Mouse (Mus musculus): Measurements from ENCODE around the gene Ecpas. TPM values are rescaled to one million over a fixed set of nuclear protein-coding genes. Genes with fewer than 3 reads are reported as not detected.

Ecpas gene
- 44.2 and 44.5 TPM in 2 replicates for polyA plus RNA-seq (2014; fragmentation: Nextera tagmentation; extraction: Ambion mirVana)

- Histone ChIP-seq H3K4me1 (replicated peaks; ENCODE audit: control insufficient read depth, insufficient read depth, low read length) (peaks cover 9% of the 10 kb centered on the region), H3K9ac (ENCODE audit: low read length) (peak within 1 kb of the TSS; percentile 93), H3K27me3 (replicated peaks; ENCODE audit: control insufficient read depth, insufficient read depth, low read length) (no peaks in the 10 kb centered on the region), H3K27ac (ENCODE audit: low read depth) (peak within 1 kb of the TSS; percentile 98), H3K4me3 (ENCODE audit: low read depth, low read length) (peak within 1 kb of the TSS; percentile 91), H3K9me3 (ENCODE audit: control insufficient read depth, low read length) (no peaks in the 10 kb centered on the region), H3K4me2 (ENCODE audit: low read length) (peak within 1 kb of the TSS; percentile 65), H3K36me3 (ENCODE audit: control insufficient read depth, insufficient read depth, low read length) (no peaks in the 10 kb centered on the region)
- peak; percentile 80 for ATAC-seq (replicated peaks; ENCODE audit: low FRiP score, low TSS enrichment, low read depth)
- peak; percentile 89 for DNase-seq (ENCODE audit: low spot score)
- 3% methylated on average over 43 of the region's 43 CpGs for WGBS
Measured at GRCm38 (mm10) chr4:58912629-58913335, at the start of gene Ecpas. Ecpas (minus strand) TSS chr4:58912749.

GRCm38 (mm10) chr4:58961719-58962118 is 49.2 kb upstream of the Ecpas start:
- ATAC-seq (replicated peaks; ENCODE audit: low FRiP score, low TSS enrichment, low read depth) (no peak), DNase-seq (ENCODE audit: low spot score) (no peak)

DNA sequence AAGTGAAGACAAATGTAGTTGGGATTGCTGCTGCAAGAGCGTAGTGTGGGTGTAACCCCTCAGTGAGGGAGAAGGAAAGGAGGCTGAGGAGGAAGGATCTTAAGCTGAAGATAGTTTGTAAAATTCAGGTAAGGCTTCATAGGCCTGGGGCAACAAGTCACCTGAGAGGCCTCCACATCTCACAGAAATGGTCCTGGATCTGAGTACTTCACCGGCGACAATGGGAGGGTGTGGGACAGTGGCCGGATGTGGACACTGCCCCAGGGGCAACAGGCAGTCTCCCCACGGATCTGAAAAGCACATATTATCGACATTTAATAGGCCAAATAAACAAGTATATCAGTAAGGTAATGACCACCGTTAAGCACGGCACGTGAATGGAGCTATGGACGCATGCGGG is 40.1 kb upstream of the Ecpas start:
- no peak overlapping the region for H3K4me2 ChIP-seq (ENCODE audit: low read length)
- no peak for DNase-seq (ENCODE audit: low spot score)
- H3K27me3 ChIP-seq (replicated peaks; ENCODE audit: control insufficient read depth, insufficient read depth, low read length) = no peaks in the 10 kb centered on the region
- H3K36me3 ChIP-seq (ENCODE audit: control insufficient read depth, insufficient read depth, low read length) = 0 out of 2 replicates have a peak, but pooled peaks cover 3% of the 10 kb centered on the region
- no peak overlapping the region for H3K27ac ChIP-seq (ENCODE audit: low read depth)
- 91% methylated on average over 11 of the region's 11 CpGs for WGBS
- H3K4me1 ChIP-seq (replicated peaks; ENCODE audit: control insufficient read depth, insufficient read depth, low read length) = no peaks in the 10 kb centered on the region
- H3K9ac ChIP-seq (ENCODE audit: low read length) = no peak overlapping the region
- no peak for ATAC-seq (replicated peaks; ENCODE audit: low FRiP score, low TSS enrichment, low read depth)
- H3K4me3 ChIP-seq (ENCODE audit: low read depth, low read length) = no peak overlapping the region
- no peaks in the 10 kb centered on the region for H3K9me3 ChIP-seq (ENCODE audit: control insufficient read depth, low read length)

More at GRCm38 (mm10) chr4:58961719-58962118, 49.2 kb upstream of the Ecpas start:
- H3K9ac ChIP-seq (ENCODE audit: low read length) = no peak overlapping the region
- no peak overlapping the region for H3K4me3 ChIP-seq (ENCODE audit: low read depth, low read length)
- WGBS = 93% methylated on average over 15 of the region's 15 CpGs
- no peaks in the 10 kb centered on the region for H3K9me3 ChIP-seq (ENCODE audit: control insufficient read depth, low read length)
- no peak overlapping the region for H3K27ac ChIP-seq (ENCODE audit: low read depth)
- H3K4me1 ChIP-seq (replicated peaks; ENCODE audit: control insufficient read depth, insufficient read depth, low read length) = no peaks in the 10 kb centered on the region
- H3K36me3 ChIP-seq (ENCODE audit: control insufficient read depth, insufficient read depth, low read length) = 0 out of 2 replicates have a peak, but pooled peaks cover 1% of the 10 kb centered on the region
- no peaks in the 10 kb centered on the region for H3K27me3 ChIP-seq (replicated peaks; ENCODE audit: control insufficient read depth, insufficient read depth, low read length)
- H3K4me2 ChIP-seq (ENCODE audit: low read length) = no peak overlapping the region

DNA sequence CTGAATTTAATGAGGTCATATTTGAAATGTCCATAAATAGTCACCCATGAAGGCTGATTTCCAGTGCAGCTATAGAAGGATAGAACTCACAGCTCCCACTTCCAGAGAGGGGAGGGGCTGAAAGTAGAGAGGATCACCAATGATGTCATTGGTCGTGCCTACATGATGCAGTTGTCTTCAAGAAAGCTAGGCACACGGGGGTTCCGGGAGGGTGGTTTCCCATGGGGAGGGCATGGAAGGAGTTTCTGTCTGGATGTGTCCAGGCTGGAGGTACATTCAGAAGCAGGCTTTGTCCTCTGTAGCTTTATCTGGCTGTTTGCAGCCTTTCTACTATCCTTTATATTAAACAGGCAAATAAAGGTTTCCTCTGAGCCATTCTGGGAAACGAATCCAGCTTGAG is 35.8 kb upstream of the Ecpas start:
- no peak overlapping the region for H3K9ac ChIP-seq (ENCODE audit: low read length)
- no peak overlapping the region for H3K4me2 ChIP-seq (ENCODE audit: low read length)
- H3K36me3 ChIP-seq (ENCODE audit: control insufficient read depth, insufficient read depth, low read length) = no peaks in the 10 kb centered on the region
- no peak overlapping the region for H3K4me3 ChIP-seq (ENCODE audit: low read depth, low read length)
- 0 out of 2 replicates have a peak, but pooled peaks cover 4% of the 10 kb centered on the region for H3K4me1 ChIP-seq (replicated peaks; ENCODE audit: control insufficient read depth, insufficient read depth, low read length)
- WGBS = 91% methylated on average over 4 of the region's 4 CpGs
- no peak overlapping the region for H3K27ac ChIP-seq (ENCODE audit: low read depth)
- H3K27me3 ChIP-seq (replicated peaks; ENCODE audit: control insufficient read depth, insufficient read depth, low read length) = peaks cover 4% of the 10 kb centered on the region
- ATAC-seq (replicated peaks; ENCODE audit: low FRiP score, low TSS enrichment, low read depth) = no peak
- H3K9me3 ChIP-seq (ENCODE audit: control insufficient read depth, low read length) = no peaks in the 10 kb centered on the region
- peak; percentile 23 for DNase-seq (ENCODE audit: low spot score)

GRCm38 (mm10) chr4:58944695-58945094 is 32.1 kb upstream of the Ecpas start:
- no peak overlapping the region; the same call in 1 of the 2 replicates for H3K4me2 ChIP-seq (ENCODE audit: low read length)

DNA sequence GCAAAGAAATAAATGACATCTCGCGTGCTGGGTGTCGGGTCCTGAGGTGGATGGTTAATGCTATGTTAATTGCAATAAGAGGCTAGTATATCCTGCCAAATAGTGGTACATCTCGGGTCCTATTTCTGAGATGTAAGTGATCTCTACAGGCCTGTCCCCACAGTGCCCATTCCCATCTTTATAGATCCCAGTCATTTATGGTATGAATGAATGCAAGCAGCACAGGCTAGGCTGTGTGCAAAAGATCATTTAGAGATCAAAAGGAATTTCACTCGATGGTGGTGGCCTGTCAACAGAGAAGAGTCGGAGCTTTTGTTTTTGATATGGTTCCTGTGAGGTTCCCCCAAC is 31.6 kb upstream of the Ecpas start:
- Histone ChIP-seq H3K9me3 (ENCODE audit: control insufficient read depth, low read length) (no peaks in the 10 kb centered on the region), H3K4me3 (ENCODE audit: low read depth, low read length) (peak overlapping the region; percentile 68), H3K36me3 (ENCODE audit: control insufficient read depth, insufficient read depth, low read length) (no peaks in the 10 kb centered on the region), H3K4me1 (replicated peaks; ENCODE audit: control insufficient read depth, insufficient read depth, low read length) (0 out of 2 replicates have a peak, but pooled peaks cover 4% of the 10 kb centered on the region), H3K9ac (ENCODE audit: low read length) (no peak overlapping the region; the same call in 1 of the 2 replicates), H3K4me2 (ENCODE audit: low read length) (peak overlapping the region; percentile 94), H3K27me3 (replicated peaks; ENCODE audit: control insufficient read depth, insufficient read depth, low read length) (peaks cover 4% of the 10 kb centered on the region), H3K27ac (ENCODE audit: low read depth) (no peak overlapping the region)
- 11% methylated on average over 6 of the region's 6 CpGs for WGBS
- ATAC-seq (replicated peaks; ENCODE audit: low FRiP score, low TSS enrichment, low read depth) = peak; percentile 10; the same call in 1 of the 2 replicates
- no peak for DNase-seq (ENCODE audit: low spot score)

More at GRCm38 (mm10) chr4:58944695-58945094, 32.1 kb upstream of the Ecpas start:
- no peak for ATAC-seq (replicated peaks; ENCODE audit: low FRiP score, low TSS enrichment, low read depth)
- no peak overlapping the region for H3K27ac ChIP-seq (ENCODE audit: low read depth)
- DNase-seq (ENCODE audit: low spot score) = no peak
- 65% methylated on average over 5 of the region's 5 CpGs for WGBS
- peaks cover 4% of the 10 kb centered on the region for H3K27me3 ChIP-seq (replicated peaks; ENCODE audit: control insufficient read depth, insufficient read depth, low read length)
- H3K9ac ChIP-seq (ENCODE audit: low read length) = no peak overlapping the region
- no peak overlapping the region for H3K4me3 ChIP-seq (ENCODE audit: low read depth, low read length)
- H3K9me3 ChIP-seq (ENCODE audit: control insufficient read depth, low read length) = no peaks in the 10 kb centered on the region
- H3K4me1 ChIP-seq (replicated peaks; ENCODE audit: control insufficient read depth, insufficient read depth, low read length) = 0 out of 2 replicates have a peak, but pooled peaks cover 4% of the 10 kb centered on the region
- H3K36me3 ChIP-seq (ENCODE audit: control insufficient read depth, insufficient read depth, low read length) = no peaks in the 10 kb centered on the region

DNA sequence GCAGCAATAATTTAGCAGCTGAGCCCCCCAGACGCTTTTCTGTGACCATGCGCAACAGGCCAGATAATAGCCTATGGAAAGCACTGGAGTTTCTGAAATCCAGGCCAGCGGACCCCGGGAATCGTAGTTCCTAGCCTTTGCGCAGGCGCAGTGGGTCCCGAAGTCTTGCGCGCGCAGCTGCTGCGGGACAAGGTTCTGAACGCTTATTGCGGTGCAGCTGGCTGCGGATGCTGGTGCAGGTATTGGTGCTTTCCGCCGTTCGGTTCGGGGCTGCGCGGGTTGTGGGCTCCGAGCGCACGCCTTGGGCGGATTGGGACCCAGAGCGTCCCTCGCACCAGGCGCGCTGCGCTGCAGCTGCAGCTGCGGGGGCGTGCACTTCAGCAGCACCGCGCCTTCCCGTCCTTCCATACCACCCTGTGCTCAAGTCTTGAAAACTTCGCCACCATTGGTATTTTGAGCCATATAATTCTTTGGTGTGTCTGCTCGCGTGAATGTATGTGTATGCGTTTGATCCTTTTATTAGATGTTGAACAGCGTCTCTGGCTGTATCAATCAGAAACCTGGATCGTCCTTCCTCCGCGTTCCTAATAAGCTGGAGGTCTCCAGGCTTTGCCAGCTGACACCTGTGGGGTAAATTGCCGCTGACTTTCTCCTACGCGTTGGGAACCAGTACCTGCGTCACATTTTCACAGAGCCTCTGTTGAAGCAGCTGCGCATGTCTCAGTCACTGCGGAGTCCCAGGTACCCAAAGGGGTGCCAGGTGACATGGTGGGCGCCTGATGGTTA is 31.1 kb upstream of the Ecpas start, which contains the start of gene Zkscan16:
Gene Zkscan16, plus strand, starts transcription at position 209 of the 786 bp plus-strand sequence.
- ATAC-seq (replicated peaks; ENCODE audit: low FRiP score, low TSS enrichment, low read depth) = peak; percentile 81

GRCm38 (mm10) chr4:58942942-58943341 is 30.4 kb upstream of the Ecpas start:
- Histone ChIP-seq H3K36me3 (ENCODE audit: control insufficient read depth, insufficient read depth, low read length) (no peaks in the 10 kb centered on the region), H3K27ac (ENCODE audit: low read depth) (no peak overlapping the region), H3K27me3 (replicated peaks; ENCODE audit: control insufficient read depth, insufficient read depth, low read length) (peaks cover 4% of the 10 kb centered on the region), H3K9ac (ENCODE audit: low read length) (peak overlapping the region; percentile 53), H3K4me1 (replicated peaks; ENCODE audit: control insufficient read depth, insufficient read depth, low read length) (0 out of 2 replicates have a peak, but pooled peaks cover 4% of the 10 kb centered on the region), H3K9me3 (ENCODE audit: control insufficient read depth, low read length) (no peaks in the 10 kb centered on the region), H3K4me2 (ENCODE audit: low read length) (peak overlapping the region; percentile 94), H3K4me3 (ENCODE audit: low read depth, low read length) (peak overlapping the region; percentile 68)
- ATAC-seq (replicated peaks; ENCODE audit: low FRiP score, low TSS enrichment, low read depth) (no peak), DNase-seq (ENCODE audit: low spot score) (no peak)
- WGBS = 80% methylated on average over 4 of the region's 4 CpGs

More for the DNA sequence above, 31.1 kb upstream of the Ecpas start, which contains the start of gene Zkscan16:
- 1% methylated on average over 50 of the region's 50 CpGs for WGBS
- peak within 1 kb of the TSS; percentile 94 for H3K4me2 ChIP-seq (ENCODE audit: low read length)
- H3K27ac ChIP-seq (ENCODE audit: low read depth) = no peak within 1 kb of the TSS
- 0 out of 2 replicates have a peak, but pooled peaks cover 4% of the 10 kb centered on the region for H3K4me1 ChIP-seq (replicated peaks; ENCODE audit: control insufficient read depth, insufficient read depth, low read length)
- peaks cover 4% of the 10 kb centered on the region for H3K27me3 ChIP-seq (replicated peaks; ENCODE audit: control insufficient read depth, insufficient read depth, low read length)
- DNase-seq (ENCODE audit: low spot score) = peak; percentile 95
- peak within 1 kb of the TSS; percentile 53 for H3K9ac ChIP-seq (ENCODE audit: low read length)
- peak within 1 kb of the TSS; percentile 68 for H3K4me3 ChIP-seq (ENCODE audit: low read depth, low read length)
- no peaks in the 10 kb centered on the region for H3K36me3 ChIP-seq (ENCODE audit: control insufficient read depth, insufficient read depth, low read length)
- H3K9me3 ChIP-seq (ENCODE audit: control insufficient read depth, low read length) = no peaks in the 10 kb centered on the region

Data from intestine, embryonic 14.5 days (tissue).